Mouse (Mus musculus) ES-E14 (cell line): ENCODE measurements around the gene Tgfbr2.

ENCODE experiments used
- HCFC1 ChIP-seq: IDR thresholded peaks from 2 replicates; pipeline ENCODE4 v1.6.1; 2012; ENCODE audit warnings: low read length, inconsistent platforms, borderline replicate concordance; ENCODE audit not compliant: insufficient read depth
- MAFK ChIP-seq: IDR thresholded peaks from 2 replicates; pipeline ENCODE4 v1.6.1; 2014; ENCODE audit warnings: mild to moderate bottlenecking, low read depth, low read length, inconsistent platforms; ENCODE audit not compliant: insufficient read depth
- ZC3H11A ChIP-seq: IDR thresholded peaks from 2 replicates; pipeline ENCODE4 v1.6.1; 2012; ENCODE audit warnings: low read depth, mild to moderate bottlenecking, inconsistent platforms, low read length, borderline replicate concordance
- ZNF384 ChIP-seq: IDR thresholded peaks from 2 replicates; pipeline ENCODE4 v1.6.1; 2012; ENCODE audit warnings: low read depth, low read length, inconsistent platforms

GRCm38 (mm10) chr9:116133312-116133980 lies 41.7 kb downstream of the Tgfbr2 start:
- no peak for TF ChIP-seq ZC3H11A
- no peak for TF ChIP-seq MAFK
- no peak for TF ChIP-seq HCFC1
- TF ChIP-seq ZNF384 = no peak
